Mouse (Mus musculus): ENCODE data around the gene Idh2. TPM values are rescaled to one million over a fixed set of nuclear protein-coding genes. Genes with fewer than 3 reads are reported as not detected.

Gene Idh2
- 20.2 TPM for polyA plus RNA-seq (2014; fragmentation: Illumina TruSeq; extraction: RNeasy Lipid Tissue Mini Kit (QIAGEN cat#74804); ENCODE audit: low read depth, low replicate concordance)

DNA sequence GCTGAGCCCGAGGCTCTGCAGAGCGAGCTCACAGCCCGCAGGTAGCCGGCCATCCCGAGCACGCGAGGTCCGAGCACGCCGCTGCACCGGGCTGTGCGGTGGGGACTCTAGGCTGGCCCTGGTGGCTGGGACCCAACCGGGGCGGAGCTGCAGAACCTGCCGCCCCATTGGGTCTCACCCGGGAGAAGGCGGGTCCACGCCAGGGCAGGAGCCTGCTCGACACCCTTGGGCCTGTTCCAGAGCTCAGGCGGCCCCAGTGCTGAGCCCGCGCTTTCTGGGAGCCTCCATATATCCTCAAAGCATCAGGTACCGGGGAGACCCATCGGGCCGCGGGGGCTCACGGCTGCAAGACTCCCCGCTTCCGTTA lies at the start of gene Idh2:
TSS of gene Idh2 (minus strand) at position 169 of the 367 bp plus-strand sequence.

Other genes starting within 250 kb of the Idh2 start
- gene Ap3s2, start 194.7 kb downstream of the Idh2 start, polyA plus RNA-seq (2014; fragmentation: Illumina TruSeq; extraction: RNeasy Lipid Tissue Mini Kit (QIAGEN cat#74804); ENCODE audit: low read depth, low replicate concordance): 24.2 TPM
- 3.7 TPM for gene Arpin, start 180.0 kb downstream of the Idh2 start, polyA plus RNA-seq (2014; fragmentation: Illumina TruSeq; extraction: RNeasy Lipid Tissue Mini Kit (QIAGEN cat#74804); ENCODE audit: low read depth, low replicate concordance)
- 0.64 TPM for gene Zfp710, start 90.6 kb downstream of the Idh2 start, polyA plus RNA-seq (2014; fragmentation: Illumina TruSeq; extraction: RNeasy Lipid Tissue Mini Kit (QIAGEN cat#74804); ENCODE audit: low read depth, low replicate concordance)
- 0.42 TPM for gene Sema4b, start 71.4 kb upstream of the Idh2 start, polyA plus RNA-seq (2014; fragmentation: Illumina TruSeq; extraction: RNeasy Lipid Tissue Mini Kit (QIAGEN cat#74804); ENCODE audit: low read depth, low replicate concordance)
- 18.7 TPM for gene Cib1, start 117.4 kb upstream of the Idh2 start, polyA plus RNA-seq (2014; fragmentation: Illumina TruSeq; extraction: RNeasy Lipid Tissue Mini Kit (QIAGEN cat#74804); ENCODE audit: low read depth, low replicate concordance)
- 1.2 TPM for gene Gdpgp1, start 117.5 kb upstream of the Idh2 start, polyA plus RNA-seq (2014; fragmentation: Illumina TruSeq; extraction: RNeasy Lipid Tissue Mini Kit (QIAGEN cat#74804); ENCODE audit: low read depth, low replicate concordance)
- gene Ttll13, start 131.0 kb upstream of the Idh2 start, polyA plus RNA-seq (2014; fragmentation: Illumina TruSeq; extraction: RNeasy Lipid Tissue Mini Kit (QIAGEN cat#74804); ENCODE audit: low read depth, low replicate concordance): 0.24 TPM
- 8.6 TPM for gene Ngrn, start 145.8 kb upstream of the Idh2 start, polyA plus RNA-seq (2014; fragmentation: Illumina TruSeq; extraction: RNeasy Lipid Tissue Mini Kit (QIAGEN cat#74804); ENCODE audit: low read depth, low replicate concordance)
- 2.4 TPM for gene Vps33b, start 154.3 kb upstream of the Idh2 start, polyA plus RNA-seq (2014; fragmentation: Illumina TruSeq; extraction: RNeasy Lipid Tissue Mini Kit (QIAGEN cat#74804); ENCODE audit: low read depth, low replicate concordance)
- gene Prc1, start 179.1 kb upstream of the Idh2 start, polyA plus RNA-seq (2014; fragmentation: Illumina TruSeq; extraction: RNeasy Lipid Tissue Mini Kit (QIAGEN cat#74804); ENCODE audit: low read depth, low replicate concordance): 0.40 TPM
- gene Rccd1, start 209.1 kb upstream of the Idh2 start, polyA plus RNA-seq (2014; fragmentation: Illumina TruSeq; extraction: RNeasy Lipid Tissue Mini Kit (QIAGEN cat#74804); ENCODE audit: low read depth, low replicate concordance): 3.3 TPM
- 1.1 TPM for gene Unc45a, start 225.6 kb upstream of the Idh2 start, polyA plus RNA-seq (2014; fragmentation: Illumina TruSeq; extraction: RNeasy Lipid Tissue Mini Kit (QIAGEN cat#74804); ENCODE audit: low read depth, low replicate concordance)
- 2.6 TPM for gene Hddc3, start 227.7 kb upstream of the Idh2 start, polyA plus RNA-seq (2014; fragmentation: Illumina TruSeq; extraction: RNeasy Lipid Tissue Mini Kit (QIAGEN cat#74804); ENCODE audit: low read depth, low replicate concordance)